Mouse (Mus musculus) forebrain, postnatal 0 days (tissue): ENCODE results near the gene St13. TPM values are rescaled to one million over a fixed set of nuclear protein-coding genes. Genes with fewer than 3 reads are reported as not detected.

ENCODE experiments used
- ATAC-seq: fragments of 200-750 bp; cut with Nextera tagmentation; 2 replicates; pipeline ENCODE4 v1.8.0; 2017; ENCODE audit warnings: mild to moderate bottlenecking, moderate library complexity
- DNase-seq: peaks from one replicate; pipeline ENCODE4 v3.0.0-alpha.2; 2015
- H3K27ac ChIP-seq: fragments of 300-500 bp; sonication (generic); 2 replicates; pipeline ENCODE4 v1.5.1; 2014; ENCODE audit warnings: low read depth, mild to moderate bottlenecking, antibody characterized with exemption, low read length, moderate library complexity, mixed read lengths
- H3K27me3 ChIP-seq: fragments of 300-500 bp; sonication (generic); 2 replicates; pipeline ENCODE4 v1.6.1; 2014; ENCODE audit warnings: mild to moderate bottlenecking, low read length, mixed read lengths; ENCODE audit not compliant: insufficient read depth
- H3K36me3 ChIP-seq: fragments of 300-500 bp; sonication (generic); 2 replicates; pipeline ENCODE4 v1.6.1; 2014; ENCODE audit warnings: mild to moderate bottlenecking, moderate library complexity; ENCODE audit not compliant: insufficient read depth
- H3K4me1 ChIP-seq: fragments of 300-500 bp; sonication (generic); 2 replicates; pipeline ENCODE4 v1.6.1; 2014; ENCODE audit warnings: antibody characterized with exemption; ENCODE audit not compliant: insufficient read depth
- H3K4me2 ChIP-seq: fragments of 300-500 bp; sonication (generic); 2 replicates; pipeline ENCODE4 v1.6.1; 2014; ENCODE audit warnings: low read depth, mild to moderate bottlenecking, moderate library complexity
- H3K4me3 ChIP-seq: fragments of 300-500 bp; sonication (generic); 2 replicates; pipeline ENCODE4 v1.5.1; 2014; ENCODE audit warnings: low read depth, low read length, mixed read lengths
- H3K9ac ChIP-seq: fragments of 300-500 bp; sonication (generic); 2 replicates; pipeline ENCODE4 v1.6.1; 2014; ENCODE audit warnings: mild to moderate bottlenecking
- H3K9me3 ChIP-seq: fragments of 300-500 bp; sonication (generic); 2 replicates; pipeline ENCODE4 v1.6.1; 2016; ENCODE audit warnings: low read length
- CTCF ChIP-seq: sonication (generic); IDR thresholded peaks from 2 replicates; pipeline ENCODE4 v1.5.1; 2016; ENCODE audit warnings: antibody characterized with exemption, control low read depth, low read depth
- WGBS: fragments of 180-500 bp; shearing (Covaris S2); extraction: QIAGEN DNeasy Blood & Tissue Kit; methylation state at CpG from one replicate; pipeline ENCODE4 v1.1.7; 2014; 5-methylcytosine and 5-hydroxymethylcytosine counted together
- polyA plus RNA-seq: library from polyadenylated mRNA; unstranded; fragments of >200 nt; fragmentation: Nextera tagmentation; extraction: Ambion mirVana; gene quantifications from 2 replicates; pipeline ENCODE4 v1.2.1, GENCODE M21; 2015
- total RNA-seq: library from RNA; depleted of rRNA; stranded (reverse); fragments of >200 nt; gene quantifications from 2 replicates; pipeline ENCODE4 v1.2.3, GENCODE M21; 2014

Gene St13
- total and polyA plus RNA-seq, 2 experiments from 2014 or later = 140 to 223 TPM

- Histone ChIP-seq H3K9me3 (no peaks in the 10 kb centered on the region), H3K4me1 (0 out of 2 replicates have a peak, but pooled peaks cover 12% of the 10 kb centered on the region), H3K4me3 (peak within 1 kb of the TSS; percentile 50), H3K27me3 (no peaks in the 10 kb centered on the region), H3K36me3 (peaks cover 21% of the 10 kb centered on the region), H3K27ac (peak within 1 kb of the TSS; percentile 54), H3K9ac (peak within 1 kb of the TSS; percentile 48), H3K4me2 (peak within 1 kb of the TSS; percentile 81)
- ATAC-seq (peak; percentile 100), DNase-seq (peak; percentile 94)
- TF ChIP-seq CTCF = no peak
- WGBS = under 1% methylated on average over 30 of the region's 30 CpGs
These were observed 39.4 kb downstream of the St13 start, which contains the start of gene Slc25a17 for GRCm38 (mm10) chr15:81360345-81361021. TSS of gene Slc25a17 (minus strand) at chr15:81360812.

GRCm38 (mm10) chr15:81359421-81359820 is 40.5 kb downstream of the St13 start:
- WGBS = 79% methylated on average over 5 of the region's 5 CpGs
- no peak overlapping the region for H3K9ac ChIP-seq
- H3K9me3 ChIP-seq = no peaks in the 10 kb centered on the region
- H3K36me3 ChIP-seq = peaks cover 15% of the 10 kb centered on the region
- no peaks in the 10 kb centered on the region for H3K27me3 ChIP-seq
- H3K27ac ChIP-seq = no peak overlapping the region
- H3K4me1 ChIP-seq = 0 out of 2 replicates have a peak, but pooled peaks cover 12% of the 10 kb centered on the region
- H3K4me3 ChIP-seq = no peak overlapping the region
- TF ChIP-seq CTCF = no peak
- no peak overlapping the region; the same call in 1 of the 2 replicates for H3K4me2 ChIP-seq
- DNase-seq (no peak), ATAC-seq (no peak)

- H3K9ac ChIP-seq = no peak overlapping the region
- H3K27me3 ChIP-seq = no peaks in the 10 kb centered on the region
- 0 out of 2 replicates have a peak, but pooled peaks cover 12% of the 10 kb centered on the region for H3K4me1 ChIP-seq
- H3K4me2 ChIP-seq = no peak overlapping the region
- H3K27ac ChIP-seq = no peak overlapping the region
- no peaks in the 10 kb centered on the region for H3K9me3 ChIP-seq
- no peak for TF ChIP-seq CTCF
- 92% methylated on average over 3 of the region's 3 CpGs for WGBS
- H3K4me3 ChIP-seq = no peak overlapping the region
- peaks cover 11% of the 10 kb centered on the region; the same call in 1 of the 2 replicates for H3K36me3 ChIP-seq
- no peak for DNase-seq
- no peak for ATAC-seq
These were observed 40.9 kb downstream of the St13 start for GRCm38 (mm10) chr15:81358943-81359342.

GRCm38 (mm10) chr15:81356946-81357345 is 42.9 kb downstream of the St13 start:
- H3K27me3 ChIP-seq = no peaks in the 10 kb centered on the region
- no peaks in the 10 kb centered on the region for H3K36me3 ChIP-seq
- H3K4me2 ChIP-seq = no peak overlapping the region
- H3K9me3 ChIP-seq = no peaks in the 10 kb centered on the region
- H3K9ac ChIP-seq = no peak overlapping the region
- H3K4me3 ChIP-seq = no peak overlapping the region
- H3K4me1 ChIP-seq = 0 out of 2 replicates have a peak, but pooled peaks cover 12% of the 10 kb centered on the region
- no peak for DNase-seq
- 34% methylated on average over 5 of the region's 5 CpGs for WGBS
- H3K27ac ChIP-seq = no peak overlapping the region
- no peak for ATAC-seq
- TF ChIP-seq CTCF = no peak

GRCm38 (mm10) chr15:81355146-81355761 is 44.6 kb downstream of the St13 start:
- Histone ChIP-seq H3K27me3 (no peaks in the 10 kb centered on the region), H3K9ac (no peak overlapping the region), H3K4me3 (no peak overlapping the region), H3K36me3 (no peaks in the 10 kb centered on the region), H3K9me3 (no peaks in the 10 kb centered on the region), H3K4me2 (no peak overlapping the region), H3K4me1 (0 out of 2 replicates have a peak, but pooled peaks cover 12% of the 10 kb centered on the region), H3K27ac (no peak overlapping the region)
- WGBS = 65% methylated on average over 3 of the region's 3 CpGs
- TF ChIP-seq CTCF = peak; percentile 69
- ATAC-seq (no peak), DNase-seq (peak; percentile 39)

- TF ChIP-seq CTCF = peak; percentile 32
- no peak overlapping the region for H3K27ac ChIP-seq
- no peaks in the 10 kb centered on the region for H3K4me1 ChIP-seq
- 57% methylated on average over 1 of the region's 1 CpGs for WGBS
- H3K36me3 ChIP-seq = no peaks in the 10 kb centered on the region
- no peaks in the 10 kb centered on the region for H3K9me3 ChIP-seq
- H3K4me3 ChIP-seq = no peak overlapping the region
- DNase-seq (no peak), ATAC-seq (no peak)
- H3K4me2 ChIP-seq = no peak overlapping the region
- H3K27me3 ChIP-seq = no peaks in the 10 kb centered on the region
- no peak overlapping the region for H3K9ac ChIP-seq
These were observed 47.2 kb downstream of the St13 start for GRCm38 (mm10) chr15:81352638-81353037.

- Histone ChIP-seq H3K4me2 (no peak overlapping the region), H3K9ac (no peak overlapping the region), H3K4me3 (no peak overlapping the region), H3K27me3 (no peaks in the 10 kb centered on the region), H3K36me3 (no peaks in the 10 kb centered on the region), H3K27ac (no peak overlapping the region), H3K4me1 (no peaks in the 10 kb centered on the region), H3K9me3 (no peaks in the 10 kb centered on the region)
- no peak for TF ChIP-seq CTCF
- 41% methylated on average over 1 of the region's 1 CpGs for WGBS
- ATAC-seq (no peak), DNase-seq (no peak)
These were observed 49.5 kb downstream of the St13 start for GRCm38 (mm10) chr15:81350401-81350800.
